Mouse (Mus musculus) ovary, postnatal 36 days (tissue): Measurements from ENCODE around the gene Marveld2.

Experiments used
- DNase-seq: peaks from one replicate; pipeline ENCODE4 v3.0.0; 2022; ENCODE audit warnings: low spot score, mixed read lengths

The Marveld2 gene

DNA sequence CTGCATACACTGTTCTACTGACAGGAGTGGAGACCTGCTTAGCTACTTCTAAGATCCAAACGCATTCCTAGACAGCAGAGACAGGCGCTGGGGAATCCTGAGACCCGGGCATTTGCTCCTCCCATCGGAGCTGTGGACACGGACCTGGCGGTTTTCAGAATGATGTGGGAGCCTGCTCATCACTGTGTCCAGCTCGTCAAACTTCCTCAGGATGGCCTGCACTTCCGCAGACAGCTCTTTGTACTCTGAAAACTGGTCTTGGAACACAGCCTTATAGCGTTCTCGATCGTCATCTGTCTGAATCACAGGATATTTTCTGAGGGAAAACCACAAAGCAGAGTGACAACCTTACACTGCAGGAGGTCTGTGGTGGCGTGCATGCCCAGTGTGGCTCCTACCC is 16.5 kb downstream of the Marveld2 start:
- DNase-seq = no peak

DNA sequence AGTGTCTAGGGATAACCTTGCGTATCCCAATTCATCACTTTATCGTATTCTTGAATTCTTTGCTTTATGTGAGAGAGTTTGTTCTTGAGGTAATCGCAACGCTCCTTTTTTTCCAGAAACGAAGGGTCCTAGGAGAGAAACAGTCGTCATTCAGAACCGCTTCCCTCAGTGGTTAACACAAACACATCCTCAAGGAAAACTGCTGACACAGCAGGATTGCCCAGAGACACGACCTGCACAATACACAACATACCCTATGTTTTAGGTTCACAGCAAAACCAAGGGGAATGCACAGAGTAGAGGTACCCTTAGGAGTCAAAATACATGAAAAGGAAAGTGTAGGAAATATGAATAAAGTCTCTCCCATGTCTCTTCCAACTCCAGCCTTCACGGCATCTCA is 19.5 kb downstream of the Marveld2 start:
- no peak for DNase-seq

DNA sequence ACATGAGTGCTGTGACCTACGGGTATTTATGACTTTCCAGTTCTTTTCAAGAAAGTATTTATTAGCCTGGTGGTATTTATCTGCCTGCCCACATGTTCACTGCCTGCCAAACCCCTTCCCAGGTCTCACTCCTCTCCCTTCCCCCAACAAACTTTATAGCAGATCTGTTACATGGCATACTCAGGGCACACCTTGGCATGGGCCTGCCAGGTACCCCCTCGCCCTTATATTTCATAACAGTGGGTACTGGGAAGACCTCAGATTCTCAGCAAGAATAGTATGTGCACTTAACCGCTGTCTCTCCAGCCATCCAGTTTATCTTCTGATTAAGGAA is 21.3 kb downstream of the Marveld2 start:
- DNase-seq = no peak

DNA sequence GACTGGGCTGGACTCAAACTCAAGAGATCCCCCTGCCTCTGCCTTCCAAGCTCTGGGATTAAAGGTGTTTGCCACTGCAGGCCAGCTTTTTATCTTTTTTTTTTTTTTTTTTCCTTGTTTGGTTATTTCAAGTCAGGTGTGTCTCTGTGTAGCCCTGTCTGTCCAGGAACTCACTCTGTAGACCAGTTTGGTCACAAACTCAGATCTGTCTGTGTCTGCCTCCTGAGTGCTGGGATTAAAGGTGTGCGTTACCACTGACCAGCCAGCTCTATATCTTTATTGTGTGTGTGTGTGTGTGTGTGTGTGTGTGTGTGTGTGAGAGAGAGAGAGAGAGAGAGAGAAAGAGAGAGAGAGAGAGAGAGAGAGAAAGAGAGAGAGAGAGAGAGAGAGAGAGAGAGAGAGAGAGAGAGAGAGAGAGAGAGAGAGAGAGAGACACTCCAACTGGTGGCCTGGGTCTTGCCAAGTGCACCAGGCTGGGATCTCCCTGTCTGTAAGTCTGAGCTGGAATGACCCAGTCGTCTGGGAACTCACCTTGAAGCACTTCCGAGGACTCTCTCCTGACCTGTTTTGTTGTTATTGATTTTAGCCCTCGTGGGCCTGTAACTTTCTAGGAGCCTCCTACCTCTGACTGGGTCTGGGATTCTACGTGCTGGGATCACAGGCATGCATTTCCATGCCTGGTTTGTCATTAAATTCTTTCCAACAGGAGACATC is 21.8 kb downstream of the Marveld2 start:
- no peak for DNase-seq

DNA sequence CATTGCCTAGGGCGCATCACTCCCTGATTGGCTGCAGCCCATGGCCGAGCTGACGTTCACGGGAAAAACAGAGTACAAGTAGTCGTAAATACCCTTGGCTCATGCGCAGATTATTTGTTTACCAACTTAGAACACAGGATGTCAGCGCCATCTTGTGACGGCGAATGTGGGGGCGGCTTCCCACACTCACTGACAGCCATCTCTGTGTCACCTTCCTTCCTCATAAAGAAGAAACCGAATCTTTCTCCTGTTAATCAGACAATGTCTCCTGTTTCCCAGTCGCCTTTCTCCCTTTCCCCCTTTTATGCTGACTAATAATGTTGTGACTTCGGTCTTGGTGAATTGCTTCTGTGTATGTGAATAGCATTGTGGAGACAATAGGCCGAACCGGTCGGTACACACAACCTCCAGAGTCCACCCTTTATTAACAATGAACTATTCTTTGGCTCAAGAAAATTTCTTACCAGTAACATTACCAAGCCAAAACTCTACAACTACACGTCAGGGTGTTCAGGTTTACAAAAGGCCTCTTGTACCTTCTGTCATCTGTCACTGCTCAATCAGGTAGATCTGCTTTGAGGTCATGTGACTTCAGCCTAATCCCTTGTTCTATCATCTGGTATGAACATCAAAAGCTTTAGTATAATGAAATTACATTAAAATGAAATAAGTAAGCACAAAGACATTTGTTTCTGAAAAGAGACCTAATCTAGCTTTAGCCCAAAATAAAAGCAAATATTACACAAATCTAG is 22.6 kb downstream of the Marveld2 start:
- peak; percentile 16 for DNase-seq

GRCm38 (mm10) chr13:100588646-100589045 is 28.1 kb downstream of the Marveld2 start:
- DNase-seq = no peak

DNA sequence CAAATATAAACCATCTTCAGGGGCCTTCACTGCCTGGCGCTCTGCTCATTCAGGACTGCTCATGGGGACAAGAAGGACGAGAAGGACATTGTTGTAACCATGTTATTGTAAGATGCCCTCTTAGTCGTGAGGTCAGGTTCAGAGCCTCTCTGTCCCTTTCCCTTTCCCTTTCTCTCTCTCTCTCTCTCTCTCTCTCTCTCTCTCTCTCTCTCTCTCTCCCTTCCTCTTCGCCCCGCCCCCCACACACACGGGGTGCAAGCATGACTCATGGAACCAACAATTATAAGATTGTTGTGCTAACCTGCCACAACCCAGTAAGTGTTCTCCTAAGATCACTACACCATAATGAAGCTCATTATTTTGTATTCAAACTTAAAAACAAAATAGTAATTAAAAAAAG is 34.6 kb downstream of the Marveld2 start:
- DNase-seq = no peak

DNA sequence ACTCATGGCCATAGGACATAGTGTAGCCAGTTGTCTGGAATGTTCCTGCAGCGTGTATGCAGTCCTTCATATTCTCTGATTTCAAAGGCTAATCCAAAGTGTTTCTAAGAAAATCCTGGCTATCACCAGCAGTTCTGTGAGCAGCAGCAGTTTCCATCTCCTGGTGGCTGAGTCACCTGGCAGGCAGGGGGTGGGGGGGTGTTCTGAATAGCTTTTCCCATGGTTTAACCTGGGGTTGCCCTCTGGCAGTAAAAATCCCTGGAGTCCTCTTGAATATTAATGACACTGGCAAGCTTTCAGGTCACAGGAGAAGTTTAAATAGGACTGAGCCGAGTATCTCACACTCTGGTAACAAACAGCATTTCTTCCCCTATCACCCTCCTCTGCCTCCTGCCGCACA is 35.1 kb downstream of the Marveld2 start:
- no peak for DNase-seq

- DNase-seq = no peak
Observed at GRCm38 (mm10) chr13:100579951-100580350, 36.8 kb downstream of the Marveld2 start.

- no peak for DNase-seq
Observed at GRCm38 (mm10) chr13:100579220-100579619, 37.6 kb downstream of the Marveld2 start.

DNA sequence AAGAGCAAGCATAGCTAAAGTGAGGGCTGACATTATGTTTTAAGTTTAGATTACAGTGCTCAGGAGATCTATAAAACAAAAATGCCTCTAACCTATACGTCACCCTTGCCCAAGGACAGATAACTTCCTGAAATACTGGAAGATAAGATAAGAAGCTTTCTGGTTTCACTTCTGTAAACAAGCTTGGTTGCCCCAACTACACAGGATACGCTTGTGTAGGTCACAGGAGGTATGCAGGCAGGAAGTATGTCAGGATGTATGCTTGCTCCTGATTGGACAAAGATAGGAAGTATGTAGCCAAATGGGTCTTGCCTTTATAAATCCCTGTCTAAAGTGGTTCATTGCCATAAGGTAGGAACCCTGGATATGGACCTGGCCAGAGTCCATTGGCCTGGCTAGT is 40.8 kb downstream of the Marveld2 start:
- DNase-seq = no peak

DNA sequence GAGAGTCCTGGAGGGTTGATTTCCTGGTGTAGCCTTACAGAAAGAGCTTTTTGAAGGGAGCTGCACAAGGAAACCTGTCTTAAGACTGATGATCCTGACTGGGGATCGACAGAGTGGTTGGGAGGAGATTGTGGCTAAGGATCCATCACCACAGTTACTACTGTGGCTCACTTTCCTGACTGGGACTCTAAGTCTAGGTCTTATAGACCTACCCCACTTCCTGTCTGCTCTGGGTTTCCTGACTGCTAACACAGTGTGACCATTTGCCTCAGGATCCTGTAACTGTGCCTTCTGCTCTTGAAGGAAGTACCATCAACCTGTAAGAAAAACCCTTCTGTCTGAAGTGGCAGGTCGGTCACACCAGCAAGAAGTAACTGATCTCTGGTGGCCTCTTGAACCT is 46.1 kb downstream of the Marveld2 start:
- no peak for DNase-seq

- no peak for DNase-seq
Observed at GRCm38 (mm10) chr13:100568359-100568758, 48.4 kb downstream of the Marveld2 start.

GRCm38 (mm10) chr13:100559449-100559848 is 57.3 kb downstream of the Marveld2 start:
- DNase-seq = no peak

DNA sequence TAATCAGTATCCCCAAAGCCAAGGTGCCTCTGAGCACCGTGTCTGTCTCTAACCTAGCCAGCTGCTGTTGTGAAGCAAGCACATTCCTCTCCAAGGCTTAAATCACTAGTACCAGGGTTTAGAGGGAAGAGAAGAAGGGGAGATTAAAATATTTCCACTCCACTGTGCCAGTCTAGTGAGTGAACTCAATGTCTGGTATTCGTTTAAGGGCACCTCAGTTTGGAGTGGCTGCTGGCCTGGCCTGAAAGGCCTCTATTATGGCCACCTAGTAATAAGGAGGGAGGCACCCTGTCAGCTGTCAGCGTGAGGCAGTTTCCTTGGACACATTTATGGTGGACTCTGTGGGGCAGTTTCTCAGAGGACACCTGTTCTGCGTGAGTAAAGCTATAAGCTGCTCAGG is 59.8 kb downstream of the Marveld2 start:
- no peak for DNase-seq

GRCm38 (mm10) chr13:100553042-100553437 is 63.7 kb downstream of the Marveld2 start:
- no peak for DNase-seq

- peak; percentile 55 for DNase-seq
Observed at GRCm38 (mm10) chr13:100552369-100553041, 64.3 kb downstream of the Marveld2 start, which contains the start of gene Ocln. Ocln (minus strand) TSS chr13:100552718.

- no peak for DNase-seq
Observed at GRCm38 (mm10) chr13:100552009-100552368, 64.8 kb downstream of the Marveld2 start.

DNA sequence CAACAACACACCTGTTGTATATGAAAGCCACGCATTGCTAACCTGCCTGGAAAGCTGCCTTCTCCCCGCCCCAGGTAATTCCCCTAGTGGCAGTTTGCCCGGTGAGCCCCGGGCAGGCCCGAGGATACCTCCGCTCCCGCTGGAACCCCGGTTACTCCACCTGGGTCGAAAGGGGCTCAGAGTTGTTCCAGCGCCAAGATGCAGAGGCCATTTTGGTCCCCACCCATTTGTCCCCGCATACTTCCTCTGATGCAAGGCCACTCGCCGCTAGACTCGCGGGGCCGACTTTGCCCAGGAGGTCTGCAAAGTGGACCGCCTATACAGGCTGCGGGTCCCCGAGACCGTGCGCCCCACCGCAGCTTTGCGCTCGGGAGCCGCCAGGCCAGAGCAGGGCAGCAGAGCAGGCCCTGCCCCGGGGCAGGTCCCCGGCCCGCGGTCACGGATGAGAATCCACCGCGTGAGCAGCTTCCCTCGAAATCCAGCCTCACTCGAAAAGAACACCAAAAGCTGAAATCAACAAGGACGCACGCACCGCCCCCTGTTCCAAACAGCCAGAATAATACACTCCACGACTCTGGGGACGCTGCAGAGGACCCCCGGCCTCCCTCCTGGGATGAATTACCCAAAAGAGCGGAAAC is 65.3 kb downstream of the Marveld2 start:
- DNase-seq = peak; percentile 14

DNA sequence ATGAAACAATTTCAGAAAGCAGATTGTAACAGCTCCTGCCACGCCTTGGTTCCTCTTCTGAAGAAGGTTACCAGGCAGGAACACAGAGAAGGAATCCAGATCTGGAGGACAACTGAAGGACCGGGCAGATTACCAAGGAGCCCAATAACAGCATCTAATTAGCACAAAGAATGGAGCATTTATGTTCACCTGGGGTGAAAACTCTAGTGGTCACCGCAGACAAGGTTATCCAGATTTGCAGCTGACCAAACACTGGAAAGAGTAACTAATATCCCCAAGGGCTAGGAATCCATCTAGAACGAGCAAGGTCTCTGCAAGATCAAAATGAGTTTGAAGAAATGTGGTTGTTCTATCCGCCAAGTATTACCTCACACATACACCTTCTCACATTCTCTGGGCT is 69.5 kb downstream of the Marveld2 start:
- DNase-seq = no peak
